Mouse (Mus musculus) intestine, postnatal 0 days (tissue): ENCODE measurements around the gene Scgn. TPM values are rescaled to one million over a fixed set of nuclear protein-coding genes. Genes with fewer than 3 reads are reported as not detected.

ENCODE experiments used
- ATAC-seq: fragments of 200-750 bp; cut with Nextera tagmentation; 2 replicates; pipeline ENCODE4 v1.8.0; 2017; ENCODE audit warnings: mild to moderate bottlenecking, moderate TSS enrichment, moderate library complexity
- H3K27ac ChIP-seq: fragments of 300-500 bp; sonication (generic); 2 replicates; pipeline ENCODE4 v1.5.1; 2014; ENCODE audit warnings: mild to moderate bottlenecking, low read depth, low read length, moderate library complexity
- H3K27me3 ChIP-seq: fragments of 300-500 bp; sonication (generic); replicated peaks from 2 replicates; pipeline ENCODE4 v1.6.1; 2014; ENCODE audit warnings: low read length, mixed read lengths; ENCODE audit not compliant: control insufficient read depth, insufficient read depth
- H3K36me3 ChIP-seq: fragments of 300-500 bp; sonication (generic); 2 replicates; pipeline ENCODE4 v1.6.1; 2014; ENCODE audit warnings: mild to moderate bottlenecking, moderate library complexity; ENCODE audit not compliant: control insufficient read depth, insufficient read depth
- H3K4me1 ChIP-seq: fragments of 300-500 bp; sonication (generic); replicated peaks from 2 replicates; pipeline ENCODE4 v1.6.1; 2014; ENCODE audit warnings: antibody characterized with exemption, low read length, mixed read lengths; ENCODE audit not compliant: control insufficient read depth, insufficient read depth
- H3K4me2 ChIP-seq: fragments of 300-500 bp; sonication (generic); replicated peaks from 2 replicates; pipeline ENCODE4 v1.6.1; 2014; ENCODE audit warnings: low read depth, mild to moderate bottlenecking, moderate library complexity
- H3K4me3 ChIP-seq: fragments of 300-500 bp; sonication (generic); 2 replicates; pipeline ENCODE4 v1.5.1; 2014; ENCODE audit warnings: low read depth, low read length
- H3K9ac ChIP-seq: fragments of 300-500 bp; sonication (generic); 2 replicates; pipeline ENCODE4 v1.6.1; 2014; ENCODE audit warnings: mild to moderate bottlenecking, low read depth, low read length
- H3K9me3 ChIP-seq: fragments of 300-500 bp; sonication (generic); 2 replicates; pipeline ENCODE4 v1.6.1; 2016; ENCODE audit warnings: mixed run types; ENCODE audit not compliant: control insufficient read depth
- CTCF ChIP-seq: sonication (generic); IDR thresholded peaks from 2 replicates; pipeline ENCODE4 v1.5.1; 2016; ENCODE audit warnings: low read depth, mild to moderate bottlenecking, control low read depth, antibody characterized with exemption, moderate library complexity
- WGBS: fragments of 180-500 bp; shearing (Covaris S2); extraction: QIAGEN DNeasy Blood & Tissue Kit; methylation state at CpG from one replicate; pipeline ENCODE4 v1.1.7; 2014; 5-methylcytosine and 5-hydroxymethylcytosine counted together
- polyA plus RNA-seq: library from polyadenylated mRNA; unstranded; fragments of >200 nt; fragmentation: Nextera tagmentation; extraction: Ambion mirVana; gene quantifications from 2 replicates; pipeline ENCODE4 v1.2.1, GENCODE M21; 2015

The Scgn gene
- polyA plus RNA-seq, result 7.1 and 9.0 TPM in 2 replicates

- 0 out of 2 replicates have a peak, but pooled peaks cover 5% of the 10 kb centered on the region for H3K27me3 ChIP-seq
- ATAC-seq, result no peak
- no peaks in the 10 kb centered on the region for H3K4me1 ChIP-seq
- H3K27ac ChIP-seq, result no peak within 1 kb of the TSS
- no peak within 1 kb of the TSS for H3K9ac ChIP-seq
- TF ChIP-seq CTCF, result peak; percentile 25; the same call in 1 of the 2 replicates
- no peak within 1 kb of the TSS for H3K4me3 ChIP-seq
- H3K4me2 ChIP-seq, result no peak within 1 kb of the TSS
- WGBS, result 1% methylated on average over 20 of the region's 20 CpGs
- H3K36me3 ChIP-seq, result no peaks in the 10 kb centered on the region
- no peaks in the 10 kb centered on the region for H3K9me3 ChIP-seq
These were observed at the start of gene Scgn for GRCm38 (mm10) chr13:23990928-23991327. Gene Scgn (minus strand): TSS chr13:23991214.

- Histone ChIP-seq H3K36me3 (peaks cover 47% of the 10 kb centered on the region), H3K9ac (no peak overlapping the region), H3K9me3 (no peaks in the 10 kb centered on the region), H3K4me3 (no peak overlapping the region), H3K27ac (no peak overlapping the region), H3K4me1 (no peaks in the 10 kb centered on the region), H3K4me2 (no peak overlapping the region), H3K27me3 (no peaks in the 10 kb centered on the region)
- no peak for ATAC-seq
- WGBS, result 94% methylated on average over 7 of the region's 7 CpGs
- no peak for TF ChIP-seq CTCF
These were observed 49.2 kb upstream of the Scgn start for GRCm38 (mm10) chr13:24040221-24040620.

GRCm38 (mm10) chr13:24037502-24037901, 46.5 kb upstream of the Scgn start:
- ATAC-seq, result no peak
- no peak overlapping the region for H3K4me2 ChIP-seq
- no peaks in the 10 kb centered on the region for H3K27me3 ChIP-seq
- TF ChIP-seq CTCF, result no peak
- H3K36me3 ChIP-seq, result peaks cover 32% of the 10 kb centered on the region; the same call in 1 of the 2 replicates
- no peaks in the 10 kb centered on the region for H3K4me1 ChIP-seq
- WGBS, result 79% methylated on average over 3 of the region's 3 CpGs
- no peaks in the 10 kb centered on the region for H3K9me3 ChIP-seq
- no peak overlapping the region for H3K27ac ChIP-seq
- no peak overlapping the region for H3K9ac ChIP-seq
- H3K4me3 ChIP-seq, result no peak overlapping the region

- no peak for ATAC-seq
- H3K4me1 ChIP-seq, result no peaks in the 10 kb centered on the region
- no peaks in the 10 kb centered on the region for H3K9me3 ChIP-seq
- H3K27ac ChIP-seq, result no peak overlapping the region
- peaks cover 21% of the 10 kb centered on the region; the same call in 1 of the 2 replicates for H3K36me3 ChIP-seq
- TF ChIP-seq CTCF, result no peak
- H3K9ac ChIP-seq, result no peak overlapping the region
- no peak overlapping the region for H3K4me3 ChIP-seq
- no peaks in the 10 kb centered on the region for H3K27me3 ChIP-seq
- WGBS, result 86% methylated on average over 18 of the region's 18 CpGs
- H3K4me2 ChIP-seq, result no peak overlapping the region; the same call in 1 of the 2 replicates
These were observed 45.1 kb upstream of the Scgn start for GRCm38 (mm10) chr13:24036150-24036549.

- Histone ChIP-seq H3K9ac (no peak overlapping the region), H3K27me3 (no peaks in the 10 kb centered on the region), H3K9me3 (no peaks in the 10 kb centered on the region), H3K4me1 (no peaks in the 10 kb centered on the region), H3K4me3 (no peak overlapping the region), H3K4me2 (no peak overlapping the region), H3K36me3 (peaks cover 16% of the 10 kb centered on the region; the same call in 1 of the 2 replicates), H3K27ac (no peak overlapping the region)
- TF ChIP-seq CTCF, result peak; percentile 60
- WGBS, result 75% methylated on average over 5 of the region's 5 CpGs
- no peak for ATAC-seq
These were observed 36.5 kb upstream of the Scgn start for GRCm38 (mm10) chr13:24027191-24028170.

GRCm38 (mm10) chr13:24018515-24018914, 27.5 kb upstream of the Scgn start:
- WGBS, result 92% methylated on average over 4 of the region's 4 CpGs

More at GRCm38 (mm10) chr13:24018515-24018914, 27.5 kb upstream of the Scgn start:
- Histone ChIP-seq H3K27me3 (no peaks in the 10 kb centered on the region), H3K36me3 (peaks cover 14% of the 10 kb centered on the region; the same call in 1 of the 2 replicates), H3K9ac (no peak overlapping the region), H3K4me2 (no peak overlapping the region), H3K4me3 (no peak overlapping the region), H3K9me3 (no peaks in the 10 kb centered on the region), H3K27ac (no peak overlapping the region), H3K4me1 (no peaks in the 10 kb centered on the region)
- ATAC-seq, result no peak
- TF ChIP-seq CTCF, result no peak
